Mouse (Mus musculus) liver (tissue): ENCODE data around the gene Ctsd.
A peak's percentile ranks its signal among the peaks of the same experiment; 100 is the strongest.
"Not testable (repeated sequence)": the region's sequence is repeated elsewhere in the genome, so short reads cannot be mapped to it uniquely, and the experiment has no call there.

Source experiments
- DNase-seq: peaks from one replicate; pipeline ENCODE4 v3.0.0-alpha.2; 2020; ENCODE audit warnings: mixed read lengths

Gene Ctsd

GRCm38 (mm10) chr7:142387419-142388148 lies at the start of gene Ctsd:
Ctsd (minus strand) TSS chr7:142388038.
- peak; percentile 99 for DNase-seq

- DNase-seq = no peak
Measured at GRCm38 (mm10) chr7:142437324-142437723, 49.5 kb upstream of the Ctsd start.

- peak; percentile 64 for DNase-seq
Measured at GRCm38 (mm10) chr7:142435524-142435923, 47.7 kb upstream of the Ctsd start.

DNA sequence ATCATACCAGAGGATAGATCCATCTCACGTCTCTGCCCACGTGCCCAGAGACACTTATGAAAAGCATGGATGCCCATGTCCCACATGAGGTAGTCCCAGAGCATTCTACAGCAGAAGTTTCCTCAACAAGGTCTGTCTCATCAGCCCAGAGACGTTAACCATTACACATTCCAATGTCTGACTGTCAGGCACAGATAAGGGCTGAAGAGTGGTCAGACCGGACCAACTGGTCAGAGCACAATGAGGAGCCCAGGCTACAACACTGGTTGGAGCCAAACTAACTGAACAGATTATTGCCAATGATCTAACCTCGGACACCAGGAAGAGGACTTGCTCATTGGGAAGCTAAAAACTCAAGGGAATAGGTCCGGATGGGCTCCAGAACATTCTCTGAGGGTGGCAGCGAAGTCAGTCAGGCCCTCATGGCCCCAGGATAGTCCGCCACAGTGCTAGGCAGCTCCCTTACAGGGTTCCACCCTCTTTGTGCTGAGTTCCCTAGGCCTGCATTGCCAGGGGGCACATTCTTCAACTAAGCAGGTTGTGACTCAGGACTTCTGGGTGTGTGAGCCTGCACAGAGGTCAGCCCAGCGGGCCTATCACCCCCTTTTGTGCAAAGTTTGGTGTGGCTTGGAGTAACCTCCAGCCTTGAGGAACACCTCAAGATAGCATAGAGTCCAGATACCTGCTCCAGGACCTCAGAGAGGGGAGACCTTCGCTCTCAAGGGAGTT lies 46.5 kb upstream of the Ctsd start, which contains the start of gene Syt8:
Gene Syt8, plus strand, starts transcription at position 714 of the 729 bp plus-strand sequence.
- DNase-seq = no peak

DNA sequence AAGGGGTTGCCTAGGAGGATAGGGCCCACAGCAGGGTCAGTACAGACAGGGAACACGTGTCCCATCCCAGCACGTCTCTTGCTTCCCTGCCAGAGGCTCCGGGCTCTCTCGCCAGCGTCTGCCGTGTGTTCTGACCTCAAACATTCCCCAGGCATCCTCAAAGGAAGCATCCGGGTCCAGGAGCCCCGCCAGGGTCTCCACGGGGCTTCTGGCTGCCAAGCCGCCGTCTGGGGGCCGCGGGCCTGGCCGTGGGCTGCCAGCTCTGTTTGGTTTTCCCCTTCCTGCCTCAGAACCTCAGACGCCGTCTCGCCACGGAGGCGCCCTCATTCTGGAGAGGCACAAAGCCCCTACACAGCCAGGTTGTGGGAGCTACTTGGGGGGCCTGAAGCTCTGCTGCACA lies 45.8 kb upstream of the Ctsd start:
- no peak for DNase-seq

DNA sequence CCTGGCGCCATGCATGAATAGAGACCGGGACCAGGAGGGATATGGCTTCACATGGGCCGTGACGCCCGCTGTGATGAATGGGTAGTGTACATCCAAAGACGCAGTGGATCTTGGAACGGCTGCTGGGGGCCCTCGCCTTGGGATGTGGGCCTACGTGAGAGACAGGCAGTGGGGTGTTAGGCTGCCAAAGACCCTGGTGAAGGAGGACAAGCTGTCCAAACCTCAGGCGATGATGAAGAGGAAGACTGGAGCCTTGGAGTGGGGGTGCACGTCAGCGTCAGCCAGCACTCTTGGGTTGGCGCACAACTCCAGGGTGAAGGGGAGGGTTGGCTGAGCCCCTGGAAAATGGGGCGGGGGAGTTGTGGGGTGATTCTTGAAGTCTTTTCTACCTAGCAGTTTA lies 43.3 kb upstream of the Ctsd start:
- DNase-seq = no peak

DNA sequence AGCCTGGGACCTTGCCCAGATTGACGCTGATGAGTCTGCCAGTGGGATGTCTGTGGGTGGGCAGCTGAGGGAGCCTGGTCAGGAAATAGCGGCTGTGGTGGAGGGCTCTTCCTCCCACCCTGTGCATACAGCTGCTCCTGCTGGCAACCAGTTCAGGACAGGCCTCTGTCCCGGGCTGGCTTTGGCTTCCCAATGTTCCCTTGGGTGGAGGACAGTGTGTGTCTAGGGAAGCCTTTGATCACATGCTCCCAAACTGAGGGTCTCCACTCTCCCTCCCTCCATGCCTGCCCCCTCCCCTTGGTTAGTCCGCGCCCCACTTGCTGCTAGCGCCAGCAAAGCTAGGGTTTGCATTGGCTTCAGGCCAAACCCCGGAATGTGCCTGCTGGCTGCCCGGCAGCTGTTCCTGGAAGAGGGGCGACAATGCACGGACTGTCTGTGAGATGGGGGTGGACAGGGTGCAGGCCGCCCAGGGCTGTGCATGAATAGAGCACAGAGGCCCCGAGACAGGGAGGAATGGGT lies 42.4 kb upstream of the Ctsd start:
- peak; percentile 49 for DNase-seq

DNA sequence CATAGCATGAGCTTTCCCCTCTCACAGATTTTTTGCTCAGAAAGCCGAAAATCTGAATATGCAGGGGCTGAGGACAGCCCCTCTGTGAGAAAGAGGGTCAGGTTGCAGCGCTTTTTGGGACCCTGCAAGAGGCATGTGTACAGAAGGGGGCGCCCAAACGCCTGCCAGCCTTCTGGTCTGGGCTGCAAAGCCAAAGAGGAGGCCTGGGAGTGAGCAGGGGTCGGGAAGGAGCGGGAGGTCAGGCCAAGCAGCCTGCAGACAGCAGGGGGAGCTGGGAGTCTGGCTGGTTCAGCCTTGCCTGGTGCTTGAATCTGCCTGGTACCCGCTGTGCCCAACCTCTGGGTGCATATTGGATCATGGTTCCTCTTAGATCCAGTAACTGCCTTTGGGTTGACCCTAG lies 40.4 kb upstream of the Ctsd start:
- peak; percentile 71 for DNase-seq

DNA sequence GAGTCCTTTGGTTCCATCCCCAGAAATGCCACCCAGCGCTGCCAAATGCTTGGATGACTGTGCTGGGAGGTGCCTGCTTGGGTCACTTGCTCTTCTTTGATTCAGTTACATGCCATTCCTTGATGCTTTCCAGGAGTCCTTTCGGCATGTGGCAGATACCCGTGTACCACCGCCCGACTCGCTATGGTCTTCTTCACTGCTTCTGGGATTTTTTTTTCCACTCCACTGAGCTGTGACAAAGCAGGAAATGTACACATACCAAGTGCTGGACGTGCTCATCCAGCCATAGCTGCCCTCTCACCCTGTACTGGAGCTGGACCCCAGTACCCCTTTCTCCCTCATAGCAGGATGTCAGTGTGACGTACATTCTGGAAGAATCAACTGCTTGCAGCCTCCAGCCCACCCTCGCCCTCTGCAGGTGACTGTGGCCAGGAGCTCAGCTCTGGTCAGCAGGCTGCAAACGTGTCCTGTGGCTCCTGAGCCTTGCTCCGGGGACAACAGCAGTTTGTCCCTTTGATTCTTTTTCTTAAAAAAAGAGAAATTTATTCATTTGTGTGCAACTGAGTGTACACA lies 37.9 kb upstream of the Ctsd start:
- DNase-seq = peak; percentile 34

- peak; percentile 47 for DNase-seq
Measured at GRCm38 (mm10) chr7:142421826-142422225, 34.0 kb upstream of the Ctsd start.

DNA sequence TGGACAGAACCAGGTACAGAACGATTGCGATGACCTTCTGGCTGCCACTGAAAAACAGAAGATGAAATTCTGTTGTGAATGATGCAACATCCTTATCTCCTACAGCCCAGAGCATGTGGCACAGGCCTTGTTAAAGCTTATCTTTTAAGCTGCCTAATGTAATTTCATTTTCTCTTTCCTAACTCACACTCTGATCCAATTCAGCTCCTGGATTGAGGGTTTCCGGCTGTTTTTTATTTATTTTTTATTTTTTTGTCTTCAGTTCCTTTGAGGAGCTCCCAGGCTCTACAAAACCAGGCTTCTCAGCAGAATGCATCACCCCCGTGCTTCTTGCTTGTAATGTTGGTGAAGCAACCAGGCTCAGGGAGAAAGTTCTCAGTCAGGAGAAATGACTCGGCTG lies 32.0 kb upstream of the Ctsd start:
- peak; percentile 59 for DNase-seq

DNA sequence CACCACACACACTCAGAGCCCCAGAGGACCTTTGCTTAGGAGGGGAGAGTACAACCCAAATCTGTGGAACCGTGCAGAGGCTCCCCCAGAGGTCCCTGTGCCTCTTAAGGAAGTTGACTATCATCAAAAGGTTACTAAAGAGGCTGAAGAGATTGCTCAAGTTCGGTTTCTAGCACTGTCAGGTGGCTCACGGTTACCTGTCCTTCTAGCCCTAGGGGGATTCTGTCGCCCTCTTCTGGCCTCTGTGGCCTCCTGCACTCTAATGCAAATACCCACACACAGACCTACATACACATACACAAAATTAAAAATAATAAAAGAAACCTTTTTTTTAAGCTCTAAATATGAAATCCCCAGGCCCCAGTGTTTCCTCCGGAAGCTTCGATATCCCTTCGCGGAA lies 30.8 kb upstream of the Ctsd start:
- no peak for DNase-seq

DNA sequence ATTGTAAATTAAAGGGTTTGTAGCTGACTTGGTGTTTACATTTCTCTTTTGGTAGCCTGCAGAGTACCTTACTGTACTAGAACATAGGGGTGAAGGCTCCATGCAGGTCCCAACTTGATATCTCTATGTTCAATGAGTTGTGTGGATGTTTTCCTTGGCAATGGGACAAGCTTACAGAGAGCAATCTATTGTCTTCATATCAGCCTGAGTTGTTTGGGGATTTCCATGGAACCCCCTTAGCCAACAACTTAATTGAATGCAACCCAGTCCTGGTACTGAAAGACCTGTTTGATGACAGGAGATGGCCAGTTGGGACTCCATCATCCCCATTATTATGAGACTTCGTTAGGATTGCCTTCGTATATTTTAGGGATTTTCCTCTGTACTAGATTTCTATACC lies 30.2 kb upstream of the Ctsd start:
- no peak for DNase-seq

DNA sequence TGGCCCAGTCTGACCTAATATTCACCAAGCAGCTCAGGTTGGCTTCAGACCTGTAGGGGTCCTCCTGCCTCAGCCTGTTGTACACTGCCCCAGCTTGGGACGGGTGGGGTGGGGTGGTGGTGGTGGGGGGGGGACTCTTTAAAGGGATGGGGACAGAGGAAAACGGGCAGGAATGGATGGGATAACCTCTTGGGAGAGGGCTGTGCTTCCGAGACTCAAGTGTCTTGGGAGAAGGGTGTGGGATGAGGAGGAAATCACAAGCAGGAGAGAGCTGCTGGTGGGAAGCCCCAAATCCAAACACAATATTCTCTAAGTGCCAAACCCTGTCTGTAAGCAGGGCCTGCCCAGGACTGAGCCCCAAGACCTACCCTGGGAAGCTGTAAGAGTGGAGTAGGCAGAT lies 28.4 kb upstream of the Ctsd start:
- no peak for DNase-seq

GRCm38 (mm10) chr7:142415314-142415713 lies 27.5 kb upstream of the Ctsd start:
- DNase-seq = no peak

DNA sequence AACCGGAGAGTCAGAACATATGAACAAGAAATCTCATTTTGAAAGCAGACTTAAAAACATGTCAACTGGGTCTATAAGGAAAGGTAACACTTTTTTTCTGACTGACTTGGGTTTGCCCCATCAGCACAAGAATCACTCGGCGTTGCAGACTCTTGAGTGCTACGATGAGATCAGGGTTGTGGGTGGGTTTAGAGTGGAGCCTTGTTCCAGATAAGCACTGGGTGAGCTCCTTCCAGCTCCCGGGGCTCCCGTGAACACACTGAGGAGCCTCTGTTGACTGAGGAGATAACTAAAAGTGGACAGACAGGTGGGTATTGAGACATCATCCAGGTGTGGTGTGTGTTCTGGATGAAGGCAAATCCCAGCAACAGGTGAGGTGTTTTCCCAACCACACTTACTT lies 25.4 kb upstream of the Ctsd start:
- DNase-seq = peak; percentile 56

DNA sequence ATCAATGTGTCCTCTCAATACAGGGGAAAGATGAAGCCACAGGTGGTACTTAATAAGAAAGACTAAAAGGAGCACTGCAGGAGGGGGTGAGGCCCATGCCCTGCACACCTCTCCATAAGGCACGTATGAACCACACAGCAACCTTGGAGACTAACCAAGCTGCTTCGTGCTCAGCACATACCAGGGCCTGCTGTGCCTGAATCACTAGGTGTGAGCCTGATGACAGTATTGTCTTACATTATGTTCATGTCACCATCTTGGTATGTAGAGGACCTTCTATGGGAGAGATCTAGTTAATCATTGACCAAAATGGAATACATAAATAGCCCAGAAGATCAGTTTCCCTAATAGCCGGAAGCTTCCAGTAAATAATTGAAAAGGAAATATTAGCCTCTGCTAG lies 21.8 kb upstream of the Ctsd start:
- no peak for DNase-seq

DNA sequence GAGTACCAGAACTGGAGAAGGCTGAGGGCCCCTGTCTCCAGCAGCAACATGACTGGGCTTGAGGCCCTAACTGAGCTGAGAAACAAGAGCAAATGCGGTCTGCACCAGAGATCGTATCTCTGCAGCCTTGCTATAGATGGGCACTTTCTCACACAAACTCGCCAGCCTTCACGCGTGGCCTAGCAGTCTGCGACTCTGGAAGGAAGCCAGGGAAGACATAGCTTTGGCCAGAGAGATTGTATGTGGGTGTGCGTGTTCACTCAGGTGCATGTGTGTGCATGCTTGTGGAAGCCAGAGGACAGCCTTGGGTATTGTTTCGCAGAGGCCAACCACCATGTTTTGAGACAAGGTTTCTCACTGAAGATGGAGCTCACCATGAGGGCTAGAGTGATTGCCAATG lies 20.8 kb upstream of the Ctsd start:
- no peak for DNase-seq

DNA sequence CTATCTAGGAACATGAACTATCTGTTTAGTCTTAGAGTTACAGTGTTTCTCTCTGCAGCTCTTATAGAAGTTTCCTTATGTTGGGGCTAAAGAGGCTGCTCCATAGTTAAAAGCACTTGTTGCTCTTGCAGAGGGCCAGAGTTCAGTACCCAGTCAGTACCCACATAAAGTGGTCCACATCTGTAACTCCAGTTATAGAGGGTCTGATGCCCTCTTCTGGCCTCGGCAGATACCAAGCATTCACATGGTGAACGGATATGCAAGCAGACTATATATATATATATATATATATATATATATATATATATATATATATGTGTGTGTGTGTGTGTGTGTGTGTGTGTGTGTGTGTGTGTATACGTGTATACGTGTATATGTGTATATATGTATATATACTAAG lies 20.1 kb upstream of the Ctsd start:
- no peak for DNase-seq

- DNase-seq = not testable (repeated sequence)
Measured at GRCm38 (mm10) chr7:142405134-142405533, 17.3 kb upstream of the Ctsd start.

- no peak for DNase-seq
Measured at GRCm38 (mm10) chr7:142403591-142403990, 15.8 kb upstream of the Ctsd start.

DNA sequence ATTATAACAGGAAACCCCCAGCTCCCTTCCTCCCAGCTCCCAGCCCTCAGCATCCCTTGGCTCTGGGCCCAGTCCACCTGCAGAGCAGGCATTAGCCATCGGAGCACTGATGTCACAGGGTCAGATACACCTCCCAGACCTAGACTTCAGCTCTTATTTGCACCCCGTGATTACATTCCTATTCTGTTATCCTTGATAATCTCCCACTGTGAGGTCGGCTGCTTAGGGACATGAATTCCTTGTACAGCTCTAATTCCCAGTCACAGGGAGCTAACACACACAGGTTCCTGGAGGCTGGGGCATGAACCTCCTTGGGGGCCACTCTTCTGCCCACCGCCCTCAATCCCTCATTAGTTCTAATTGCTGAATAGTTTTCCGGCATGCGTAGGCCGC lies 12.9 kb upstream of the Ctsd start:
- DNase-seq = no peak

DNA sequence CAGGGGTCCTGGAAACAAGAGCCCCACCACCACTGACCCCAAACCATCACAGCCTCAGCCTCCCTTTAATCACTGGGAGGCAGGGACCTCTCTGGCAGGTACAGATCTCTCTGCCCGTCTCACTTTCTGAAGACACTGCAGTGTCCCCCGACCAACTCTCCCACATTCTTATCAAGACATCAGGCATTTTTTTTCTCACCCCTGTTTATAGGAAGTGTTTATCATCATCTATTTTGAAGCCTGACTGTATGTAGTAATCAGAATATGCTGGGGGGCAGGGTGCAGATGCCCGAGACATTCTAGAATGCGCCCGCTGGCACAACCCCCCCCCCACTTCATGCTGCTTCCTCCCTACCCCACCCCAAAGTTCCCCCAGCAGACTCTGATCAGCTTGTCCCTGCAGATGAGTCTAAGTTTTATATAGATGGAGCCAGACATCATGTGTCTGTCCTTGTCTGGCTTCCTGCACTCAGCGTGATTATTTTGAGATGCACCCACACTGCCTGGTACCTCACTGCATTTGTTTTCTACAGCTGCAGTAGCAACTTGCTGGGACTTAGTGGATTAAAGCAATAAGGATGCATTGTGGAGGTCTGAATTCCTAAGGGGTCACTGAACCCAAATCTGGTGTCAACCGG lies 12.4 kb upstream of the Ctsd start:
- DNase-seq = no peak
